Mouse (Mus musculus) intestine, postnatal 0 days (tissue): ENCODE measurements at regions not wholly inside any gene's neighbourhood (a gene's known extent, or its start where the extent isn't known, plus 50 kb on each side); places are given as distances from the start of the nearest gene placed in this dataset.

Experiments
- ATAC-seq: fragments of 200-750 bp; cut with Nextera tagmentation; 2 replicates; pipeline ENCODE4 v1.8.0; 2017; ENCODE audit warnings: mild to moderate bottlenecking, moderate TSS enrichment, moderate library complexity
- H3K27ac ChIP-seq: fragments of 300-500 bp; sonication (generic); 2 replicates; pipeline ENCODE4 v1.5.1; 2014; ENCODE audit warnings: mild to moderate bottlenecking, low read depth, low read length, moderate library complexity
- H3K27me3 ChIP-seq: fragments of 300-500 bp; sonication (generic); replicated peaks from 2 replicates; pipeline ENCODE4 v1.6.1; 2014; ENCODE audit warnings: low read length, mixed read lengths; ENCODE audit not compliant: control insufficient read depth, insufficient read depth
- H3K36me3 ChIP-seq: fragments of 300-500 bp; sonication (generic); 2 replicates; pipeline ENCODE4 v1.6.1; 2014; ENCODE audit warnings: mild to moderate bottlenecking, moderate library complexity; ENCODE audit not compliant: control insufficient read depth, insufficient read depth
- H3K4me1 ChIP-seq: fragments of 300-500 bp; sonication (generic); replicated peaks from 2 replicates; pipeline ENCODE4 v1.6.1; 2014; ENCODE audit warnings: antibody characterized with exemption, low read length, mixed read lengths; ENCODE audit not compliant: control insufficient read depth, insufficient read depth
- H3K4me2 ChIP-seq: fragments of 300-500 bp; sonication (generic); replicated peaks from 2 replicates; pipeline ENCODE4 v1.6.1; 2014; ENCODE audit warnings: low read depth, mild to moderate bottlenecking, moderate library complexity
- H3K4me3 ChIP-seq: fragments of 300-500 bp; sonication (generic); 2 replicates; pipeline ENCODE4 v1.5.1; 2014; ENCODE audit warnings: low read depth, low read length
- H3K9ac ChIP-seq: fragments of 300-500 bp; sonication (generic); 2 replicates; pipeline ENCODE4 v1.6.1; 2014; ENCODE audit warnings: mild to moderate bottlenecking, low read depth, low read length
- H3K9me3 ChIP-seq: fragments of 300-500 bp; sonication (generic); 2 replicates; pipeline ENCODE4 v1.6.1; 2016; ENCODE audit warnings: mixed run types; ENCODE audit not compliant: control insufficient read depth
- CTCF ChIP-seq: sonication (generic); IDR thresholded peaks from 2 replicates; pipeline ENCODE4 v1.5.1; 2016; ENCODE audit warnings: low read depth, mild to moderate bottlenecking, control low read depth, antibody characterized with exemption, moderate library complexity
- WGBS: fragments of 180-500 bp; shearing (Covaris S2); extraction: QIAGEN DNeasy Blood & Tissue Kit; methylation state at CpG from one replicate; pipeline ENCODE4 v1.1.7; 2014; 5-methylcytosine and 5-hydroxymethylcytosine counted together

DNA sequence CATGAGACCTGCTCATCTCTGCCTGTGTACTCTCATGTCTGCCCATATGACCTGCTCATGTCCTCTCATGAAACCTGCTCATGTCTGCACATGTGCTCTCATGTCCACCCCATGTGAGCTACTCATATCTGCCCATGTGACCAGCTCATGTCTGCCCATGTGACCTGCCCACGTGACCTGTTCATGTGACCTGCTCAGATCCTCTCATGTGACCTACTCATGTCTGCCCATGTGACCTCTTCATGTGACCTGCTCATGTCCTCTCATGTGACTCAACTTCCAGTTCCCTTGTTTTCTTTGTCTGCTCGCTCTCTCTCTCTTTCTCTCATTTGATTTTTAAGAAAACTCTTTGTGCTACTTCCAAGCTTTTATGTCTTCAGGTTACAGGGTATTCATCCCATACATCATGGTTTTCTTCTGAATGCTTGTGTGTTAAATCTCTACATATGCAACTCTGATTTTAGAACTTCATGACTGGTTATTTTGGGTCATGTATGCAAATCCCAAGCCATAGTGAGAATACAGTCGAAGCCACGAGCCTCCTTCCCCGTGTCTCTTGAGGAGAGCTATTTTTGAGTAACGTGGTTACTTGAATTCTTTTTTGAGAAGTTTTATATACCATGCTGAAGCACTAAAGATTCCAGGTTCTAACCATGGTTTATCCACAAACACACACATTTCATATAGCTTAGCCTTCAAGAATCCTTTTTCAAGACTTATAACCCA is 60.7 kb upstream of the Phactr1 start:
- ATAC-seq, result no peak
- Histone ChIP-seq H3K4me1 (no peaks in the 10 kb centered on the region), H3K27me3 (no peaks in the 10 kb centered on the region), H3K36me3 (no peaks in the 10 kb centered on the region), H3K4me2 (no peak overlapping the region), H3K4me3 (no peak overlapping the region), H3K9ac (no peak overlapping the region), H3K27ac (no peak overlapping the region), H3K9me3 (no peaks in the 10 kb centered on the region)
- no peak for TF ChIP-seq CTCF
- WGBS, result 91% methylated on average over 6 of the region's 6 CpGs

DNA sequence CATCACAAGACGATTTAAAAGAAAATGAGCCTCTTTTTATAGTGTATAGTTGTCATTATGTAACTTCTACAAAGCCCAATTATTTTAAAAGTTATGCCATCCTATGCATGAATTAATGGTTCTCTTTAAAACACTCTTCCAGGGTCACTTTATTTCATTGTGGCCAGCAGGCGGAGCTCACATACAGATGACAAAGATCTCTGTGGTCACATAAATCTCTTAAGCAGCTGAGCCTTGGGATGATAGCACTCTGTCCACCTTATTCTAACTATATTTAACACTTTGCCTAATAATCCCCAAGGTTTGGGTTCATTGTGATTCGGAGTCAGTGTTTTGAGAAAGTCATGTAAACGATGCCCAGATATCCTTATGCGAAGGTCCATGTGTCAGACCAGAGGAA is 56.9 kb upstream of the Phactr1 start:
- WGBS, result 53% methylated on average over 5 of the region's 5 CpGs
- H3K9ac ChIP-seq, result no peak overlapping the region
- H3K4me1 ChIP-seq, result no peaks in the 10 kb centered on the region
- H3K27ac ChIP-seq, result no peak overlapping the region
- no peaks in the 10 kb centered on the region for H3K36me3 ChIP-seq
- H3K4me2 ChIP-seq, result no peak overlapping the region
- no peaks in the 10 kb centered on the region for H3K9me3 ChIP-seq
- TF ChIP-seq CTCF, result peak; percentile 71
- H3K27me3 ChIP-seq, result no peaks in the 10 kb centered on the region
- ATAC-seq, result no peak
- no peak overlapping the region for H3K4me3 ChIP-seq
